Mouse (Mus musculus) ZHBTc4 (cell line): ENCODE data around the gene Rpl34.

ENCODE experiments used
- DNase-seq: peaks from one replicate; pipeline ENCODE4 v3.0.0-alpha.2; 2011; ENCODE audit warnings: low read depth, low spot score

Rpl34 gene

DNA sequence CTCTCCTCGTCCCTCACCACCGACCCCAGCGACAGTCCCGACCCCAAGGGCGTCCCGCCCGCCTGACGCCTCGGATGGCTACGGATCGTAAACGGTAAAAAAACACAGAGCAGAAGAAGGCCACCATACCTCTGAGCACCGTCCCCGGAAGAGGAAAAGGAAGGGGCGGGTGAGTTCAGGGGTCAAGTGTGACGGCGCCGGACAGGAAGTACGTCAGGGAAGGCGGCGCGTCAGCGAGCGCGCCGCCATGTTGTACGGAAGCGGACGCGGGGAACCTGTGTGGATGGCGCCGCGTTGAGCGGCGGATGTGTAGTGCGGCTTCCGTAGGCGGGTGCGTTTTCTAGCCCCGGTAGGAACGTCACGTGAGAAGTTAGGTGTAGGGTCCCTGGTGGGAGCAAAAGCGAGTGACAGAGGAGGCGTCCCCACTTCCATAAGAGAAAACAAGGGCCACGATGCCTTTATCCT is at the start of gene Rpl34:
Gene Rpl34, minus strand, starts transcription at position 210 of the 465 bp plus-strand sequence.
- peak; percentile 99 for DNase-seq

DNA sequence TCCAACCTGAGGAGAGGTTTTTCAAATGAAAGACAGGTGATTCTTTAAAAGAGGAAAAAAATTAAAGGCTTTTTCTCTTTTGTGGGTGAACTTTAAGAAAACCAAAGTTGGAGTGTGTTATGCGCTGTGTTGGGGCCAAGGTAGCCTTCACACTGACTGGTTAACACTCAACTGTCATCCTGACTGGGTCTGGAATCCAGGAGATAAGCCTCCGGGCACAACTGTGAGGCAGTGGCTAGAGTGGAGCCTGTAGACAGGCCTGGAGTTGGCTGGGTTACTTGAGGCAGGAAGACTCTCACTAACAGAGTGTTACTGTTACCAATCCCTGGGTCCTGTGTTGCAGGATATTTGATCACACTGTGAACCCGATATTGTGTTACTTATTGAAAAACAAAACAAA is 38.0 kb upstream of the Rpl34 start:
- no peak for DNase-seq

DNA sequence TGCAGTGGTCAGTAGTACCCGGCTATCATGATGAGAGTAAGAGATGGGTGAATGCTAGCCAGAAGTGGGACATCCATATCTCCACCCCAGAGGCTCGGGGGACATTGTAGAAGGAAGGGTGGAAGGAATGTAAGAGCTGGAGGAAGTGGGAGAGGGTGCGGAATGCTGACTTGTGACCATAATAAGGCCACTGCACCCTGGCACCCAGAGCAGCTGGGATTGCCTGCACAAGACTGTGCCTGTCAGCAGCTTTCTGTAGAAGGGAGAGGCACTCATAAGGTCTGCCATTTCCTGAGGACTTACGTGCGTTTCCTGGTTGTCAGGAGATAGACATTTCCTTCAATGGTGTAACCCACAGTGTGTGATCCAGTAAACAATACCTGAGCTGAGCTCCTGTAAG is 33.9 kb upstream of the Rpl34 start:
- no peak for DNase-seq

DNA sequence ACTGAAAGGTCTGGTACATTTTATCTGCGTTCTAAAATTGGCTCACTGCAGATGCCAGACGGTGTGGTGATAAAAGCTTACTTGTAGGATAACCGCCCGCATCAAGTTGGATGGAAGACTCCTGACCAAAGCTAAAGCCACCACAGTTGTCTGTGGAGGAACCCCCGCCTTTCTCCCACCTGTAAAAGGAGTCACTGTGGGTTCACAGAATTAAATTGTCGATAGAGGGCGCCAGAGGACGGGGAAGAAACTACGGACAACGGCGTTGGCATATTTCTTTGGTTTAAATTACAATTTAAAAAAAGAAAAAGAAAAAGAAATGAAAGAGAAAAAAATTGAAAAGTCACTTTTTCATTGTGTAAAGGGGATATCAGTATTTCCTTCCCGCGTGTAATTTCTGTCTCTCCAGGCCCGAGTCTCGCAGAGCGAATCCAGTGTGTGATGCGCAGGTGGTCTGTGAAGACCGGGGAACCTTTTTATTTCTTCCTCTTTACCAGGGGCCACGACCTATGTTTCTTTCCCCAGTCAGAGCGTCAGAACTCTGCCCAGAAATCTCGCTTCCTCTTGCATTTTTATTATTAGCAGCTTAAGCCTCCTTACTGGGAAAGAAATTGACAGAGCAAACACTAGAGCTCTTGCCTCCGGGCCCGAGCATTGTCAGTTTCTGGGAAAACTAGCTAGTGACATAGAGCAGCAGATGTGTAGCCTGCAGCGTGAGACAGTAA is 30.7 kb upstream of the Rpl34 start:
- peak; percentile 78 for DNase-seq

- DNase-seq = peak; percentile 14
Observed at GRCm38 (mm10) chr3:130758157-130758841, 28.1 kb upstream of the Rpl34 start.

DNA sequence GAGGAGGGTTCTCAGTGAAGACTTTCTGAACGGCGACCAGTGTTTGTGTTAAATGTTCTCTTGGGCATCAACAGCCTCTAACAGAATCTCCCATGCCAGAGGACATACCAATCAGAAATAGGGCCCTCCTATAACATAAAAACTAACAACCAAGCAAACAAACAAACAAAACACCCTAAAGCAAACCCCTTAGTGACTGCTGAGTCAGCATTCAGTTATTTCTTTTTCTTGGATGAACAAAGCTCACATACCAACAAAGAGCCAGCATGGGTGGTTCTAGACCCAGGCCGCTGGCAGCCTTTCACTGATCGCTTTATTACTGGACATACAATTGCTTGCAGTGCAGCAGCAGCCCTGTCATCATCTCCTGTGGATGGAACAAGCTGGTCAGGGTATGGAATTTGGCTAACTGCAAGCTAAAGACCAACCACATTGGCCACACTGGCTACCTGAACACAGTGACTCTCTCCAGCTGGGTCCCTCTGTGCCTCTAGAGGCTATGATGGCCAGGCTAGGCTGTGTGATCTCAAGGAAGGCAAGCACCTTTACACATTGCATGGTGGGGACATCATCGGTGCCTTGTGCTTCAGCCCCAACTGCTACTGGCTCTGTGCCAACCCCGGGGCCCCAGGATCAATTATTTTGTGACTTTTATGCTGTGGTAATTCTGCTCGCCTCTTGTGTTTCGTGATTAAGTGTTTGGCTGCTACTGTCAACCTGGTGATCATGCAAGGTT is 27.1 kb upstream of the Rpl34 start:
- DNase-seq = no peak

GRCm38 (mm10) chr3:130749206-130749605 is 19.0 kb upstream of the Rpl34 start:
- no peak for DNase-seq

- DNase-seq = no peak
Observed at GRCm38 (mm10) chr3:130746673-130747619, 16.7 kb upstream of the Rpl34 start.

GRCm38 (mm10) chr3:130737652-130738361 is 7.6 kb upstream of the Rpl34 start:
- DNase-seq = no peak

DNA sequence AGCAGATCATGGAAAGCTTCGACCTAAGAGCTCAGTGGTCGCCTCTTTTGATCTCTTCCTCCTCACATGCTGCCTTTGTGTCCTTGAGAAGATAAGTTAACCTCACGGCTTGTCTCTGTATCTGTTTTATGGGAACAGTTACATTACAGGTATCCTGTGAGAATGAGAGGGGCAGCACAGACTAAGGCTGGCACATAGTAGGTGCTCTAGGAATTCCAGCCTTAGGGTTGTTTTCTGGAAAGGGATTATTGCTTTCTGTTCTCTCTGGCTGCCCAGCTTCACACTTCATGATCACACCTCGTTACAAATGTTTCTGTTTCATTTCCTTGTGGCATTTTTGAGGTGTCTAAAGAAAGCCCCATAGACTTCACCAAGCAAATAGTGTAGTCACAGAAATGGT is 6.6 kb upstream of the Rpl34 start:
- DNase-seq = no peak

DNA sequence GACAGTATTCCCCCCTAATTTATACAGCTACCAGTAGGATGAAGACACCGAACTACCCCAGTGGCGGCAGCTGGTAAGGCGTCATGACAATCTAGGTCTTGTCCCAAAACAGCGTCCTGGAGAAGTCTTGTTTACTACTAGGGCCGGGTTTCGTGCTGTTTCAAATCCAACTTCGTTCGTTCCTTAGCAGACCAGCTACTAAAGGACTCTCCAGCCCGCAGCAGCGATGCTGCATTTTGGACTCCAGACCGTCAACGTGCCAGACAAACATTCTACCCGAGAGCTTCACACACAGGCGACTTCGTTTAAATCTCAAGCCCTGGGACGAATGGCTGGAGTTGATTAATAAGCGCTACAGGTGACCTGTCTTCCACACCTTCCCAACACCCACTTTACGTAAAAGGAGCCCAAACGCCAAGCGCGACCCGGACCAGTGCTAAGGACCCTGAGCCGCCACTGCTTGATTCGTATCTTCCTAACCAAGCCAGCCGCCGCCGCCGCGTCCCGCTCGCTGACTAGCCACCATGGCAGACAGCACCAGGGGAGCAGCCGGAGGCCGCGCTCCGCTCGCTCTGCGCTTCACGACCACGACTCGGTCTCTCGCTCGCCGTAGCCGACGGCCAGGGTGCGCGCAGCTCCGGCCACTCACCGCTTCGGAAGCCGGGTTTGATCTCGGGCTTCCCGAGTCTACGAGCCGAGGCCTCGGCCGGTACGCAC is 568 bp downstream of the Rpl34 start:
- peak; percentile 87 for DNase-seq

- DNase-seq = no peak
Observed at GRCm38 (mm10) chr3:130727676-130728075, 2.5 kb downstream of the Rpl34 start.

GRCm38 (mm10) chr3:130727036-130727435 is 3.2 kb downstream of the Rpl34 start:
- peak; percentile 39 for DNase-seq

DNA sequence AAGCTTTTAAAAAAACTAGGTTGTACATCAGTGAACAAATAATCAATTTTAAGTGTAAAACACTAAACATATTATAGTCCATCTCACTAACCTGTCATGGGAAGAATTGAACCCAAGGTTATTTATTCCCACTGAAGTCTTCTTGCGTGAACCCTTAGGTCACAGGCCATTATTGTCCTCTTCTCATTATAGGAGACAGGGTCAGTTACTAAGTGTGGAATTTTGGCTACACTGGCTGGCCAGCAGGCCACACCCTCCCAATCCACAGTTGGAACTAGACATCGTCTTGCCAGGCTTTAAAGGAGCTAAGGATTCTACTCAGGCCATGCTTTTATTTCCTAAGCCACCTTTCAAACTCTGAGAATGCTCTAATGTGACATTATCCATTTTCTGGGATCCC is 4.5 kb downstream of the Rpl34 start:
- DNase-seq = no peak

- DNase-seq = no peak
Observed at GRCm38 (mm10) chr3:130722733-130723478, 7.3 kb downstream of the Rpl34 start.

- no peak for DNase-seq
Observed at GRCm38 (mm10) chr3:130720225-130720624, 10.0 kb downstream of the Rpl34 start.

GRCm38 (mm10) chr3:130718871-130719270 is 11.3 kb downstream of the Rpl34 start:
- no peak for DNase-seq

- DNase-seq = no peak
Observed at GRCm38 (mm10) chr3:130716555-130716954, 13.6 kb downstream of the Rpl34 start.
